Mouse (Mus musculus) embryonic facial prominence, embryonic 15.5 days (tissue): ENCODE data around the gene Slc35b1. TPM values are rescaled to one million over a fixed set of nuclear protein-coding genes. Genes with fewer than 3 reads are reported as not detected.

Source experiments
- ATAC-seq: fragments of 200-750 bp; cut with Nextera tagmentation; 2 replicates; pipeline ENCODE4 v1.8.0; 2017; ENCODE audit warnings: low read depth, moderate TSS enrichment; ENCODE audit not compliant: insufficient number of reproducible peaks, low FRiP score, low TSS enrichment
- H3K27ac ChIP-seq: fragments of 300-500 bp; sonication (generic); replicated peaks from 2 replicates; pipeline ENCODE4 v1.5.1; 2015; ENCODE audit warnings: mild to moderate bottlenecking, inconsistent platforms
- H3K27me3 ChIP-seq: fragments of 300-500 bp; sonication (generic); 2 replicates; pipeline ENCODE4 v1.6.1; 2015; ENCODE audit warnings: inconsistent platforms
- H3K36me3 ChIP-seq: fragments of 300-500 bp; sonication (generic); 2 replicates; pipeline ENCODE4 v1.6.1; 2015; ENCODE audit warnings: mild to moderate bottlenecking, inconsistent platforms
- H3K4me1 ChIP-seq: fragments of 300-500 bp; sonication (generic); 2 replicates; pipeline ENCODE4 v1.6.1; 2015; ENCODE audit warnings: inconsistent platforms
- H3K4me2 ChIP-seq: fragments of 300-500 bp; sonication (generic); replicated peaks from 2 replicates; pipeline ENCODE4 v1.6.1; 2015; ENCODE audit warnings: mild to moderate bottlenecking, inconsistent platforms
- H3K4me3 ChIP-seq: fragments of 300-500 bp; sonication (generic); replicated peaks from 2 replicates; pipeline ENCODE4 v1.5.1; 2015; ENCODE audit warnings: mild to moderate bottlenecking, inconsistent platforms
- H3K9ac ChIP-seq: fragments of 300-500 bp; sonication (generic); 2 replicates; pipeline ENCODE4 v1.6.1; 2015; ENCODE audit warnings: inconsistent platforms
- H3K9me3 ChIP-seq: fragments of 300-500 bp; sonication (generic); replicated peaks from 2 replicates; pipeline ENCODE4 v1.6.1; 2016; ENCODE audit warnings: inconsistent platforms
- whole genome bisulfite sequencing: fragments of 180-500 bp; shearing (Covaris S2); methylation state at CpG from one replicate; pipeline ENCODE4 v1.1.7; 2015; 5-methylcytosine and 5-hydroxymethylcytosine counted together
- polyA plus RNA-seq: library from polyadenylated mRNA; unstranded; fragments of >200 nt; fragmentation: Nextera tagmentation; extraction: Ambion mirVana; gene quantifications from 2 replicates; pipeline ENCODE4 v1.2.1, GENCODE M21; 2015

Gene Slc35b1
- 100 TPM in 2 replicates for polyA plus RNA-seq

- WGBS: under 1% methylated on average over 42 of the region's 42 CpGs
- H3K36me3 ChIP-seq: peaks cover 54% of the 10 kb centered on the region
Observed at GRCm38 (mm10) chr11:95384319-95384972, at the start of gene Slc35b1. Slc35b1 (plus strand) TSS chr11:95384692.

DNA sequence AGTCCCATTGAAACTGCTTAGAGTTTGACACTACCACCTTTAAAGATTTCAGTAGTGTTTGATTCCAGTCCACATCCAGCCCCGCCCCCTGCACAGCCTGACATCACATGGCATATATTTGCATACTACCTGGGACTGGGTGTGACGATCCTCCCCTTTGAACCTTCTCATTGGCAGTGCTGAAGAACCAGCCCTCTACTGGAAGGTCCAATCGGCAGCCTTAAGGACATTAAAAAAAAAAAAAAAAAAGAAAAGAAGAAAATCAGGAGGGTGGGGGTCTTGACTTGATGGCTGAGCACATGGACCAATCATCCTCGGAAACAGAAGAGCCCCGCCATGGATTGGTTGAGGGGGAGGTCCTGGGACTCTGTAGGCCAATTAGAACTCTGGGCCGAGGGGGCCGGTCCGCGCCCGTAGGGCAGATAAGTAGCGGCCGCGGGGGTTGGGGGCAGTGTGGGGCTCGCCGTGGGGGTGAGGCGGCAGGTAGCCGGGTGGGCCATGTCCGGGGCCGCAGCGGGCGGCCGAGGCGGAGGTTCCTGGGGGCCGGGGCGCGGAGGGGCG is 47.8 kb upstream of the Slc35b1 start, which contains the start of gene Fam117a:
Gene Fam117a, plus strand, starts transcription at position 451 of the 561 bp plus-strand sequence.
- Histone ChIP-seq H3K27ac (peak within 1 kb of the TSS; percentile 74), H3K4me1 (peaks cover 34% of the 10 kb centered on the region), H3K9ac (peak within 1 kb of the TSS; percentile 88), H3K9me3 (no peaks in the 10 kb centered on the region), H3K36me3 (no peaks in the 10 kb centered on the region), H3K27me3 (no peaks in the 10 kb centered on the region), H3K4me2 (peak within 1 kb of the TSS; percentile 82), H3K4me3 (peak within 1 kb of the TSS; percentile 97)
- ATAC-seq: peak; percentile 97
- WGBS: 2% methylated on average over 21 of the region's 27 CpGs

More at GRCm38 (mm10) chr11:95384319-95384972, at the start of gene Slc35b1:
- Histone ChIP-seq H3K4me2 (peak within 1 kb of the TSS; percentile 52), H3K4me1 (peaks cover 5% of the 10 kb centered on the region), H3K9me3 (no peaks in the 10 kb centered on the region), H3K9ac (peak within 1 kb of the TSS; percentile 82), H3K27me3 (no peaks in the 10 kb centered on the region), H3K4me3 (peak within 1 kb of the TSS; percentile 91), H3K27ac (peak within 1 kb of the TSS; percentile 91)
- peak; percentile 91 for ATAC-seq

- Histone ChIP-seq H3K4me2 (peak overlapping the region; percentile 82), H3K9me3 (no peaks in the 10 kb centered on the region), H3K27ac (peak overlapping the region; percentile 74), H3K9ac (peak overlapping the region; percentile 88), H3K4me3 (peak overlapping the region; percentile 97), H3K4me1 (peaks cover 35% of the 10 kb centered on the region), H3K36me3 (no peaks in the 10 kb centered on the region), H3K27me3 (no peaks in the 10 kb centered on the region)
- ATAC-seq: peak; percentile 66
- WGBS: 1% methylated on average over 50 of the region's 50 CpGs
Observed at GRCm38 (mm10) chr11:95337129-95337813, 47.2 kb upstream of the Slc35b1 start.

- ATAC-seq: no peak
- H3K27ac ChIP-seq: peak overlapping the region; percentile 74; the same call in 1 of the 2 replicates
- H3K36me3 ChIP-seq: no peaks in the 10 kb centered on the region
- peak overlapping the region; percentile 82 for H3K4me2 ChIP-seq
- 8% methylated on average over 9 of the region's 9 CpGs for WGBS
- no peaks in the 10 kb centered on the region for H3K27me3 ChIP-seq
- peak overlapping the region; percentile 88 for H3K9ac ChIP-seq
- peaks cover 41% of the 10 kb centered on the region for H3K4me1 ChIP-seq
- H3K4me3 ChIP-seq: peak overlapping the region; percentile 97
- no peaks in the 10 kb centered on the region for H3K9me3 ChIP-seq
Observed at GRCm38 (mm10) chr11:95337846-95338342, 46.6 kb upstream of the Slc35b1 start.

- Histone ChIP-seq H3K9ac (no peak overlapping the region; the same call in 1 of the 2 replicates), H3K27ac (peak overlapping the region; percentile 71), H3K4me2 (peak overlapping the region; percentile 82), H3K27me3 (no peaks in the 10 kb centered on the region), H3K36me3 (no peaks in the 10 kb centered on the region), H3K9me3 (no peaks in the 10 kb centered on the region), H3K4me1 (peaks cover 53% of the 10 kb centered on the region), H3K4me3 (peak overlapping the region; percentile 97; the same call in 1 of the 2 replicates)
- WGBS: 32% methylated on average over 14 of the region's 14 CpGs
- no peak for ATAC-seq
Observed at GRCm38 (mm10) chr11:95339471-95340021, 44.9 kb upstream of the Slc35b1 start.

- Histone ChIP-seq H3K4me1 (peaks cover 53% of the 10 kb centered on the region), H3K27ac (peak overlapping the region; percentile 71), H3K27me3 (no peaks in the 10 kb centered on the region), H3K4me3 (no peak overlapping the region), H3K9me3 (no peaks in the 10 kb centered on the region), H3K9ac (no peak overlapping the region), H3K36me3 (no peaks in the 10 kb centered on the region), H3K4me2 (no peak overlapping the region)
- WGBS: 37% methylated on average over 1 of the region's 1 CpGs
- ATAC-seq: no peak
Observed at GRCm38 (mm10) chr11:95340259-95340658, 44.2 kb upstream of the Slc35b1 start.

DNA sequence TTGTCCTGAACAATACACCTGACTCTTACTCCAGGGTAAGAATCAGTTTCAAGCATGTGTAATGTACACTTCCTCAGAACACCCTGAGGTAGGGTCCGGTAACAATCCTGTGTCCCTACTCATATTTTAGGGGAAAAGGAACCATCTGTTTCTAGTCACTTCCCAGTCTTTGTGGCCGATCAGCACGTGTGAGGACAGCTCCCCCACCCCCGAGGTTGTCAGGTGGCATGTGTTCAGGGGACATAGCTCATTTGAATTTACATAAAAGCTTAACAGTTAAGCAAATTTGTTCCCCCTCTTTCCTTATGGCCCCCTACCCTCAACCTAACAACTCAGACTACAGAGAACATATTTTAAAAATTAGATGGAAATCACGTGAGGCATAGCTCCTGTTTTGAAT is 43.8 kb upstream of the Slc35b1 start:
- Histone ChIP-seq H3K4me3 (no peak overlapping the region), H3K9ac (no peak overlapping the region), H3K27me3 (no peaks in the 10 kb centered on the region), H3K36me3 (peaks cover 2% of the 10 kb centered on the region; the same call in 1 of the 2 replicates), H3K27ac (no peak overlapping the region), H3K4me1 (peaks cover 53% of the 10 kb centered on the region), H3K9me3 (no peaks in the 10 kb centered on the region), H3K4me2 (no peak overlapping the region)
- ATAC-seq: no peak
- WGBS: 18% methylated on average over 5 of the region's 5 CpGs

GRCm38 (mm10) chr11:95343180-95343579 is 41.3 kb upstream of the Slc35b1 start:
- H3K9me3 ChIP-seq: no peaks in the 10 kb centered on the region
- H3K27me3 ChIP-seq: no peaks in the 10 kb centered on the region
- no peak overlapping the region for H3K27ac ChIP-seq
- ATAC-seq: no peak
- no peak overlapping the region for H3K4me3 ChIP-seq
- peaks cover 18% of the 10 kb centered on the region for H3K36me3 ChIP-seq
- 52% methylated on average over 4 of the region's 4 CpGs for WGBS
- no peak overlapping the region for H3K9ac ChIP-seq
- peaks cover 41% of the 10 kb centered on the region for H3K4me1 ChIP-seq
- H3K4me2 ChIP-seq: no peak overlapping the region

DNA sequence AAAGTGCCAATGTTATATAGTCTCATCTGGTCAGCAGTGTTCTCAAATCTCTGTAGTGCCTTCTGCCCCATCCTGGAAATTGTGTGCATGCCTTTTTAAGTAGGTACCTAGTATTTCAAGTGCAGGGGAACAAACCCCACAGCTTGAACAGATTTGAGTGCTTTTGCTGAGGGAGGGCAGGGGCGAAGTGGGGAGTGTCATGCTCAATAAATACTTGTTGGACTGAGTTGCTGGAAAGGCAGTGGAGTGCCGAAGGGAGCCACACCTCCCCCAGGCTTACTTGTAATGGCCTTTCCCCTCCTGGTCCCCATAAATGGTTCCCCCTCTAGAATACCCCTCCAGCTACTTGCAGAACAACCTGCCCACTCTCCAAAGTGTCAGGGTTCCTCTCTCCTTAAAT is 40.3 kb upstream of the Slc35b1 start:
- WGBS: 29% methylated on average over 2 of the region's 2 CpGs
- peaks cover 25% of the 10 kb centered on the region for H3K36me3 ChIP-seq
- H3K4me1 ChIP-seq: peaks cover 31% of the 10 kb centered on the region
- ATAC-seq: no peak
- H3K27me3 ChIP-seq: no peaks in the 10 kb centered on the region
- H3K4me2 ChIP-seq: no peak overlapping the region
- H3K4me3 ChIP-seq: no peak overlapping the region
- H3K9me3 ChIP-seq: no peaks in the 10 kb centered on the region
- H3K9ac ChIP-seq: no peak overlapping the region
- no peak overlapping the region for H3K27ac ChIP-seq

- no peak for ATAC-seq
- H3K4me1 ChIP-seq: peaks cover 8% of the 10 kb centered on the region
- WGBS: 54% methylated on average over 6 of the region's 6 CpGs
Observed at GRCm38 (mm10) chr11:95350289-95350688, 34.2 kb upstream of the Slc35b1 start.

DNA sequence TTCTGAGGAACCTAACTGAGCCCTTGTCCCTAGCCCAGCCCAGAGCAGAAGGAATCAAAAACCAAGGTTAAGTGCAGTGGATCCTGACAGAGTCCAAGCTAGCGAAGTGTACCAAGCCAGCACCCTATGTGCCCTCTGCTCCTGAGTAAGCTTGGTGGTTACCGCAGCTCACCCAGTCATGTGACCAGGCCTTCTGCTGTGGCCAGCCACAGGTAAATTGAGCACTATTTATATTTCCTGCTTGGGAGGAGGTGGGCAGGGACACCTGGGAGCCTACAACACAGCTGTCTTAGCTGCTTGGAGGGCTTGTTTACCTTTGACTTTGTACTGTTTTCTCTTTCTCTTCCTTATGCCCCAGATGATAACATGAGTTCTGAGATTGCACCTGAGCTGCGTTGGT is 33.5 kb upstream of the Slc35b1 start:
- H3K27ac ChIP-seq: no peak overlapping the region
- no peak overlapping the region for H3K9ac ChIP-seq
- H3K4me1 ChIP-seq: peaks cover 8% of the 10 kb centered on the region
- 87% methylated on average over 3 of the region's 3 CpGs for WGBS
- no peaks in the 10 kb centered on the region for H3K9me3 ChIP-seq
- no peak for ATAC-seq
- H3K4me3 ChIP-seq: no peak overlapping the region
- no peaks in the 10 kb centered on the region for H3K27me3 ChIP-seq
- peaks cover 20% of the 10 kb centered on the region for H3K36me3 ChIP-seq
- no peak overlapping the region for H3K4me2 ChIP-seq

More at GRCm38 (mm10) chr11:95350289-95350688, 34.2 kb upstream of the Slc35b1 start:
- H3K27ac ChIP-seq: no peak overlapping the region
- H3K4me3 ChIP-seq: no peak overlapping the region
- H3K9me3 ChIP-seq: no peaks in the 10 kb centered on the region
- no peak overlapping the region for H3K4me2 ChIP-seq
- no peak overlapping the region for H3K9ac ChIP-seq
- no peaks in the 10 kb centered on the region for H3K27me3 ChIP-seq
- H3K36me3 ChIP-seq: peaks cover 25% of the 10 kb centered on the region
